In genomic region chr5:51568198-51568690, GRCm38 (mm10) we compare ENCODE assay signal across 9 mouse cellular contexts. TPM values are rescaled to one million over a fixed set of nuclear protein-coding genes. Genes with fewer than 3 reads are reported as not detected.
A peak's percentile ranks its signal among the peaks of the same experiment; 100 is the strongest.
DNase-seq lines count a peak whose midpoint lies in the region; ATAC-seq and TF ChIP-seq lines count a peak whose summit lies in the region.
"Had no signal": no experiment of that assay in that cellular context is flagged by ENCODE, and none has a peak within 500 bp of the region (broad histone marks: within the 10 kb centered on the region; RNA-seq: fewer than 3 reads in every experiment).

No protein-coding gene starts in this region.

- no peak for TF ChIP-seq POLR2A in brain, embryonic 14.5 days (IDR thresholded peaks at IDR 0.05; ENCODE audit: borderline replicate concordance, extremely low read depth, insufficient read depth, insufficient read length, poor library complexity, severe bottlenecking)

- peaks cover 13% of the 10 kb centered on the region; the same call in 1 of the 2 replicates for H3K4me1 ChIP-seq in midbrain, embryonic 13.5 days (replicated peaks)

- peak overlapping the region; percentile 16 for H3K4me2 ChIP-seq in midbrain, embryonic 13.5 days (replicated peaks)
- H3K4me2 ChIP-seq: limb, embryonic 12.5 days had no signal

- no peak overlapping the region for H3K9ac ChIP-seq in midbrain, embryonic 13.5 days (replicated peaks)
- H3K9ac ChIP-seq: limb, embryonic 12.5 days had no signal

- 18% methylated on average over 8 of the region's 8 CpGs for WGBS in midbrain, embryonic 13.5 days

- no peaks in the 10 kb centered on the region for H3K36me3 ChIP-seq in midbrain, embryonic 13.5 days
- H3K36me3 ChIP-seq: limb, embryonic 12.5 days had no signal

- H3K27me3 ChIP-seq in midbrain, embryonic 13.5 days, result no peaks in the 10 kb centered on the region
- H3K27me3 ChIP-seq: limb, embryonic 12.5 days had no signal

- no peak overlapping the region for H3K27ac ChIP-seq in midbrain, embryonic 13.5 days
- H3K27ac ChIP-seq: limb, embryonic 12.5 days had no signal

- intact Hi-C loops in heart, postnatal 25 days (cut with DNase I), result loop anchor here (2.0 kb wide), 1 partner anchor 23 kb away; no protein-coding TSS in a partner anchor

- ATAC-seq in midbrain, embryonic 13.5 days, result peak; percentile 69

- no peaks in the 10 kb centered on the region for H3K9me3 ChIP-seq in midbrain, embryonic 13.5 days
- H3K9me3 ChIP-seq: limb, embryonic 12.5 days had no signal

- H3K4me3 ChIP-seq in midbrain, embryonic 13.5 days (replicated peaks), result no peak overlapping the region
- H3K4me3 ChIP-seq: limb, embryonic 12.5 days had no signal

- DNase-seq in heart, adult 8-10 months (ENCODE audit: low spot score), result peak; percentile 40
- DNase-seq in heart, postnatal 25 days (ENCODE audit: low spot score), result no peak
- DNase-seq in brain, embryonic 14.5 days (ENCODE audit: low read depth), result peak; percentile 78
- peak; percentile 17 to 28 for DNase-seq in frontal cortex, postnatal 10 days (ENCODE audit: low spot score in 2 of 2)
- DNase-seq in thymus, adult 18-20 months, result no peak
- no peak for DNase-seq in spleen, adult 18-20 months
- DNase-seq in thymus, postnatal 36 days, result no peak

- no peak for TF ChIP-seq CTCF in brain, embryonic 14.5 days (IDR thresholded peaks at IDR 0.05; ENCODE audit: borderline replicate concordance, extremely low read depth, insufficient read depth, insufficient read length)

RNA-seq across cellular contexts. Expression of gene Ppargc1a, which starts 0.7 kb away (rescaled TPM):
- total RNA-seq in heart, adult 8-10 months (2022), result 100 to 1,000 TPM in 2 of 4 experiments, 10 to 100 TPM in 2; 69.5 to 106 (median 92.6) TPM
- total RNA-seq in heart, postnatal 25 days (2021), result 100 to 1,000 TPM; 132 to 133 TPM
- 4.4 and 9.3 TPM in 2 replicates for polyA plus RNA-seq in brain, embryonic 14.5 days (2012; rRNA removed)
- 5.4 and 6.2 TPM in 2 replicates for polyA plus RNA-seq in midbrain, embryonic 13.5 days (2015; fragmentation: Nextera tagmentation; extraction: Ambion mirVana)

Comparison
In these comparisons a context has a peak if more than half of its experiments do, and no peak if none do; other contexts are left out.
1. DNase-seq: peak in heart, adult 8-10 months (single experiment), brain, embryonic 14.5 days (single experiment) and frontal cortex, postnatal 10 days (2 of 2); none in heart, postnatal 25 days (single experiment), thymus, adult 18-20 months (0 of 2), spleen, adult 18-20 months (0 of 2) and thymus, postnatal 36 days (0 of 2).